Mouse (Mus musculus) thymus, adult 2 months (tissue): ENCODE results near the gene Bet1l.

Experiments
- CTCF ChIP-seq: fragments of 200-500 bp; IDR thresholded peaks from 2 replicates; pipeline ENCODE4 v1.5.1; 2012; ENCODE audit warnings: mild to moderate bottlenecking, control low read depth, low read length, moderate library complexity, borderline replicate concordance; ENCODE audit not compliant: control insufficient read depth, poor library complexity, insufficient read depth; ENCODE audit errors: extremely low read depth
- POLR2A ChIP-seq: fragments of 200-500 bp; IDR thresholded peaks from 2 replicates; pipeline ENCODE4 v1.6.1; 2012; ENCODE audit warnings: mild to moderate bottlenecking, low read length, control low read depth, moderate library complexity; ENCODE audit not compliant: control insufficient read depth, poor library complexity, insufficient read depth; ENCODE audit errors: extremely low read depth

DNA sequence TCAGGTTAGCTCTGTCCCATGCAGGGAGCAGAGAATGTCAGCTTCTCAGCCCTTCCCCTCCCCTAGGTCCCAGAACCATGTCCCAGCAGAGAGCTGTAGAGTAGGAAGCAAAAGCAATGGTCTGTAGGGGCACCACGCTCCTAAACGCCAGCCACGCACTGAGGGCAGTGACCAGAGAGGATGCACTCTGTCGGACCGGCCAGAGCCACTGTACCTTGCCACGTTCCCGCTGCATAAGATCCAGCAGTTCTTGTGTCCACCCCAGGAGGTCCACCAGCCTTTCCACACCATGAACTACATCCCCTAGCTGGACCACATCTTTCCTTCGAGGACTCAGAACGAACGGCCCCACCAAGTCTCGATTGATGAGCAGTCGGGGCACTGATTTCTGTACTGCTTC is 7.4 kb upstream of the Bet1l start:
- TF ChIP-seq POLR2A (no peak), CTCF (no peak)
